Mouse (Mus musculus) kidney, embryonic 15.5 days (tissue): ENCODE results near the gene Fblim1. TPM values are rescaled to one million over a fixed set of nuclear protein-coding genes. Genes with fewer than 3 reads are reported as not detected.

ENCODE experiments used
- ATAC-seq: fragments of 200-750 bp; cut with Nextera tagmentation; replicated peaks from 2 replicates; pipeline ENCODE4 v1.8.0; 2017; ENCODE audit warnings: moderate TSS enrichment; ENCODE audit not compliant: low FRiP score
- H3K27ac ChIP-seq: fragments of 300-500 bp; sonication (generic); 2 replicates; pipeline ENCODE4 v1.5.1; 2015; ENCODE audit warnings: mild to moderate bottlenecking, inconsistent platforms
- H3K27me3 ChIP-seq: fragments of 300-500 bp; sonication (generic); 2 replicates; pipeline ENCODE4 v1.6.1; 2015; ENCODE audit warnings: inconsistent platforms
- H3K36me3 ChIP-seq: fragments of 300-500 bp; sonication (generic); 2 replicates; pipeline ENCODE4 v1.6.1; 2015; ENCODE audit warnings: inconsistent platforms
- H3K4me1 ChIP-seq: fragments of 300-500 bp; sonication (generic); 2 replicates; pipeline ENCODE4 v1.6.1; 2015; ENCODE audit warnings: inconsistent platforms
- H3K4me2 ChIP-seq: fragments of 300-500 bp; sonication (generic); 2 replicates; pipeline ENCODE4 v1.6.1; 2015; ENCODE audit warnings: moderate library complexity, mild to moderate bottlenecking, inconsistent platforms
- H3K4me3 ChIP-seq: fragments of 300-500 bp; sonication (generic); replicated peaks from 2 replicates; pipeline ENCODE4 v1.5.1; 2015; ENCODE audit warnings: mild to moderate bottlenecking, inconsistent platforms
- H3K9ac ChIP-seq: fragments of 300-500 bp; sonication (generic); 2 replicates; pipeline ENCODE4 v1.6.1; 2015; ENCODE audit warnings: mild to moderate bottlenecking, inconsistent platforms
- H3K9me3 ChIP-seq: fragments of 300-500 bp; sonication (generic); replicated peaks from 2 replicates; pipeline ENCODE4 v1.6.1; 2016; ENCODE audit warnings: inconsistent platforms
- WGBS: fragments of 180-500 bp; shearing (Covaris S2); methylation state at CpG from one replicate; pipeline ENCODE4 v1.1.7; 2015; ENCODE audit warnings: mixed read lengths; 5-methylcytosine and 5-hydroxymethylcytosine counted together
- polyA plus RNA-seq: library from polyadenylated mRNA; unstranded; fragments of >200 nt; fragmentation: Nextera tagmentation; extraction: Ambion mirVana; gene quantifications from 2 replicates; pipeline ENCODE4 v1.2.1, GENCODE M21; 2015

Gene Fblim1
- polyA plus RNA-seq, 1 experiment from 2014 or later = 81.3 TPM

- 34% methylated on average over 7 of the region's 7 CpGs for WGBS
- ATAC-seq = no peak
- H3K27me3 ChIP-seq = no peaks in the 10 kb centered on the region
- H3K4me3 ChIP-seq = no peak overlapping the region
- no peaks in the 10 kb centered on the region for H3K9me3 ChIP-seq
- H3K27ac ChIP-seq = 0 out of 2 replicates have a peak overlapping the region, but pooled peaks have one; percentile 11
- no peaks in the 10 kb centered on the region for H3K36me3 ChIP-seq
- H3K9ac ChIP-seq = no peak overlapping the region
- H3K4me1 ChIP-seq = peaks cover 30% of the 10 kb centered on the region
- H3K4me2 ChIP-seq = 0 out of 2 replicates have a peak overlapping the region, but pooled peaks have one; percentile 7
Measured at GRCm38 (mm10) chr4:141541851-141542250, 64.0 kb downstream of the Fblim1 start.

DNA sequence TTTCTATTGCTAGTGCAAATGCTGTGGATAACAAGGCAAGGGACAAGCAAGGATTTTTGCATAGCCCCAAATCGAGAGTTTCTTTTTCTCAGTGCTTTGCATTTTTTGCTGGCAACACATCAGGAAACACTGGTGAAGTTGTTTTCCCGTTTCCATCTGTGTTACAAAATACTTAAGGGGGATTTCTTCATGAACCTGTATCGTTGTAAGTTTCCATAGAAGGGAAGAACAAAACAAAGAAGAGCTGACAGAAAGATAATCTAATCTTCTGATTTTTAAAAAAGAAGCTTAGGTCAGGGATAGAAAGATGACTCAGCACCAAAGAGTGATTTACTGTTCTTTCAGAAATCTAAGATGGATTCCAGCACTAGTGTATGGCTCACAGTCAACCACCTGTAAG, 65.1 kb downstream of the Fblim1 start:
- WGBS = 72% methylated on average over 3 of the region's 3 CpGs
- H3K4me1 ChIP-seq = peaks cover 37% of the 10 kb centered on the region
- no peak overlapping the region for H3K9ac ChIP-seq
- no peaks in the 10 kb centered on the region for H3K27me3 ChIP-seq
- no peak overlapping the region for H3K27ac ChIP-seq
- ATAC-seq = no peak
- no peak overlapping the region for H3K4me3 ChIP-seq
- no peak overlapping the region for H3K4me2 ChIP-seq
- no peaks in the 10 kb centered on the region for H3K9me3 ChIP-seq
- H3K36me3 ChIP-seq = no peaks in the 10 kb centered on the region

DNA sequence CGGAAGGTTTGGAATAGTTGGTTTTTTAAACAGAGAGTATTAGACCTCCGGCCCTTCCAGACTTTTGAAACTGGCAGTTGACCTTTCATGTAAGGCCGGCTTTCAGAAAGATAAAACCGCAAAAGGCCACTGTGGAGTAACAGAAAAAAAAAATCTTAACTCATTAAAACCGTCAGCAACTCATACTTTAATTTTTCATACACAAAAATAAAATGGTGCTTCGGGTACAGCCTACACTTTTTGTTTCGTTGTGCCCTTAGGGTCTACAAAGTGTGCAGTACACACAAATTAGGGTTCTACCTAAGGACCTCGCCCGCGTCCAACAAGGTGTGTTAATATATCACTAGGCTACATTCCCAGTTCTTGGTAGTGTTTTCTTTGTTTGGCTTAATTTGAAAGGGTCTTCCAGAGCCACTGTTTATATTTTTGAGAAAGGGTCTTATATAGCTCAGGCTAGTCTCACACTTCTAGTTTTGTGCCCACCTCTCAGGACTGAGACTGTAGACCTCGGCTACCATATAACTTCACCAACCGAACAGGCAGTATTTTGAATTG, 66.6 kb downstream of the Fblim1 start:
- 34% methylated on average over 12 of the region's 12 CpGs for WGBS

DNA sequence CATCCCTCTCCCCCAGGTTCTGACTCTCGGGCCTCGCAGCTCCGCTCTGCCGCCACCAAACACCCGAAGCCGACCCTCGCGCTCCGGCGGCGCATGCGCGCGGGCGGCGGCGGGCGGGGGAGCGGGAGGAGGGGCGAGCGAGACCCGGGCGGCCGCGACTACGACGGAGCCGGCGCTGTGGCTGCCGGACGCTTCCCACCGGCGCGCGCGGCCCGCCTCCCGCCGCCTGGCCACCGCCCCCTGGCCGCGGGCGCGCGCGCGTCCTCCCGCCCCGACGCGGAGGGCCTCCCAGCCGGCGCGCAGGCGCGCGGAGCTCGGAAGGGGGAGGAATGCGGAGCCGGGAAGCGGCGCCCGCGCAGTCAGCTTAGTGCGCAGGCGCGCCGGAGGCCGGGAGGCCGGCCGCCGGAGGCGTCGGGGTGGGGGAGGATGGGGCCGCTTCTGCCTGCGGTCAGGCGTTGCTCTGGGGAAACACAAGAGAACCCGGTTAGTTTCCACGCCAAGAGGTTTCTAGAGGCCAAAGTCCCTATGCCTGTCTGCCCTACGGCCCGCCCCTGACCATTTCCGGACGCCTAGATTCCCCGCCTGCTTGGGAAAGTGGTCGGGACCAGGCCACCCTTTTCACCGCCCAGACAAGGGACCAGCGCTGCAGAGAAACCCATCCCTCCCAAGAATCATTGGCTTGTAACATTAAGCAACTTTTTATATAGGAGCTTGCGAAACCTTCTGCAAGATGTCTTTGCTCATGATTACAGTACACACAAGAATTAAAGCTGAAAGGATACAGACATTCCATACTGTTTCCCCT, 67.3 kb downstream of the Fblim1 start, which contains the start of gene Spen:
Gene Spen (minus strand): TSS at position 190 of the 805 bp plus-strand sequence.
- peak; percentile 89 for ATAC-seq
- no peaks in the 10 kb centered on the region for H3K36me3 ChIP-seq
- H3K9ac ChIP-seq = peak within 1 kb of the TSS; percentile 96
- WGBS = under 1% methylated on average over 80 of the region's 88 CpGs
- peak within 1 kb of the TSS; percentile 100 for H3K27ac ChIP-seq
- no peaks in the 10 kb centered on the region for H3K27me3 ChIP-seq
- peaks cover 48% of the 10 kb centered on the region for H3K4me1 ChIP-seq
- peak within 1 kb of the TSS; percentile 86 for H3K4me3 ChIP-seq
- H3K4me2 ChIP-seq = peak within 1 kb of the TSS; percentile 92
- no peaks in the 10 kb centered on the region for H3K9me3 ChIP-seq

More for the DNA sequence above, 66.6 kb downstream of the Fblim1 start:
- Histone ChIP-seq H3K4me1 (peaks cover 42% of the 10 kb centered on the region), H3K27ac (peak overlapping the region; percentile 100), H3K36me3 (no peaks in the 10 kb centered on the region), H3K4me3 (peak overlapping the region; percentile 86), H3K9me3 (no peaks in the 10 kb centered on the region), H3K9ac (peak overlapping the region; percentile 57), H3K27me3 (no peaks in the 10 kb centered on the region), H3K4me2 (peak overlapping the region; percentile 92)
- no peak for ATAC-seq

DNA sequence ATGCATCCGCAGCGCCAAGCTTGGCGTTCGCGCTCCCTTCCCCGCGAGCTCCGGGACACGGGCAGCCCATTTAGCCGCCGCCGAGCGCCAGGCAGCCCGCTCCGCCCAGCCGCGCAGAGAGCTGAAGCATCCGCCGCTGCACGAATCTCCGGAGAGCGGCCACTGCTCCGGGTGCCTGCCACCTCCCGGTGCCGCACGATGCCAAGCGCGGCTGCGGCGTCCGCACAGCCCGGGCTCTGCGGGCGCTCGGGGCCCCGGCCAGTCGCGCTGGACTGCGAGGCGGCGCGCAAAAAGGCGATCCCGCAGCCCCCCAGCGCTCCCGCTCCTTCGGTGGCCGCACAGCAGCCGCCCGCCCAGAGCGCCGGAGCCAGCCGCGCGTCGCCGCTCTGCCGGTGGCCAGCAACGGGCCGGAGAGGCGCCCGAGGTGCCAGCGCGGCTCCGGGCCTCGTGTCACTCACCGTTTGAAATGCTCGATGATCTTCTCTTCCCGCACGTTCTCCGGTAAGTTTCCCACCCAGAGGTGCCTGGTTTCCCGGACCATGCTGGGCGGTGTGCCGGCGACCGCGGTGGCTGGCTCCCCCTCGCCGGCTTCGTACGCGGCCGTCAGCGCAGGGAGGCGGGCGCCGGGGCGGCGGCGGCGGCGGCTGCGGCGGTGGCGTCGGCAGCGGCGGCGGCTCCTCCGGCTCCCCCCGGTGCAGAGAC, 68.0 kb downstream of the Fblim1 start:
- ATAC-seq = peak; percentile 7
- no peaks in the 10 kb centered on the region for H3K27me3 ChIP-seq
- H3K4me1 ChIP-seq = peaks cover 52% of the 10 kb centered on the region
- peak overlapping the region; percentile 100 for H3K27ac ChIP-seq
- WGBS = under 1% methylated on average over 98 of the region's 101 CpGs
- peak overlapping the region; percentile 96 for H3K9ac ChIP-seq
- H3K9me3 ChIP-seq = no peaks in the 10 kb centered on the region
- peak overlapping the region; percentile 92 for H3K4me2 ChIP-seq
- H3K4me3 ChIP-seq = peak overlapping the region; percentile 86
- H3K36me3 ChIP-seq = no peaks in the 10 kb centered on the region

- Histone ChIP-seq H3K4me1 (peaks cover 52% of the 10 kb centered on the region), H3K4me2 (peak overlapping the region; percentile 92), H3K27ac (peak overlapping the region; percentile 100), H3K36me3 (no peaks in the 10 kb centered on the region), H3K4me3 (peak overlapping the region; percentile 86), H3K27me3 (no peaks in the 10 kb centered on the region), H3K9me3 (no peaks in the 10 kb centered on the region), H3K9ac (peak overlapping the region; percentile 96)
- no peak for ATAC-seq
- WGBS = under 1% methylated on average over 14 of the region's 14 CpGs
Measured at GRCm38 (mm10) chr4:141537226-141537610, 68.7 kb downstream of the Fblim1 start.

GRCm38 (mm10) chr4:141536291-141537225, 69.3 kb downstream of the Fblim1 start:
- Histone ChIP-seq H3K9me3 (no peaks in the 10 kb centered on the region), H3K27me3 (no peaks in the 10 kb centered on the region), H3K4me1 (peaks cover 46% of the 10 kb centered on the region), H3K4me2 (peak overlapping the region; percentile 92), H3K27ac (peak overlapping the region; percentile 100), H3K9ac (peak overlapping the region; percentile 96), H3K4me3 (peak overlapping the region; percentile 86), H3K36me3 (no peaks in the 10 kb centered on the region)
- peak; percentile 14 for ATAC-seq
- under 1% methylated on average over 61 of the region's 61 CpGs for WGBS

DNA sequence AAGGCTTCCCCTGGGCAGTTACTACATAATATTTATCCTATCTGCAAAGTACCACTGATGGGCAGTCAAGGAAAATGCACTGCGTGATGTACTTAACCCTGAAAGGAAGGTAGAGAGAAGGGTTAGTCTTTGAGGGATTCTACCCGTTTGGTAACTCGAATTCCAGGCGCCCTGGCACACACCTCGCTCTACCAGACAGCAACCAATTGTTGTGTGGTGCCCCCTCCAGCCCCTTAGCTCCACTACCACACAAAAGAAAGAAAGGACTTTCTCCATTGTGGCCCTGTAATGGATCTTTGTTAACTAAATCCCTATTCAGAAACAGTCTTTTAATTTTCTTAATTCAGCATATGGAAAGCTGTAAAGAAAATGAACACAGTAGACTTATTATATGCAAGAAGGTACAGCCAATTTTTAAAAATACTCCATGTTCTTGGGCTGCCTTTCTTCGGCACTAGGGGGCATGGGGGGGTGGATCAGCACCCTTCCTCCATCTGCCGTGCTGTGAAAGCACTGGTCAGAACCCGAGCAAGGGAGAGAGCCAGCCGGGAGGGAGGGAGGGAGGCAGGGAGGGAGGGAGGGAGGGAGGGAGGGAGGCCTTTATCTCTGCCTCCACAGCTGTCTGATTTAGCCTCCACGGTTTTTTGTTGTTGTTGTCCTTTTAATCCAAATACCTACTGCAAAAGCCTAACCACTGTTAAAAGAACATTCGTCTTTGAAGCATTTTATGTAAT, 70.8 kb downstream of the Fblim1 start:
- no peak for ATAC-seq
- H3K36me3 ChIP-seq = peaks cover 4% of the 10 kb centered on the region
- H3K9me3 ChIP-seq = no peaks in the 10 kb centered on the region
- peak overlapping the region; percentile 86 for H3K4me3 ChIP-seq
- peak overlapping the region; percentile 100 for H3K27ac ChIP-seq
- peak overlapping the region; percentile 92 for H3K4me2 ChIP-seq
- no peaks in the 10 kb centered on the region for H3K27me3 ChIP-seq
- H3K9ac ChIP-seq = peak overlapping the region; percentile 96; the same call in 1 of the 2 replicates
- H3K4me1 ChIP-seq = peaks cover 46% of the 10 kb centered on the region
- 31% methylated on average over 9 of the region's 11 CpGs for WGBS

DNA sequence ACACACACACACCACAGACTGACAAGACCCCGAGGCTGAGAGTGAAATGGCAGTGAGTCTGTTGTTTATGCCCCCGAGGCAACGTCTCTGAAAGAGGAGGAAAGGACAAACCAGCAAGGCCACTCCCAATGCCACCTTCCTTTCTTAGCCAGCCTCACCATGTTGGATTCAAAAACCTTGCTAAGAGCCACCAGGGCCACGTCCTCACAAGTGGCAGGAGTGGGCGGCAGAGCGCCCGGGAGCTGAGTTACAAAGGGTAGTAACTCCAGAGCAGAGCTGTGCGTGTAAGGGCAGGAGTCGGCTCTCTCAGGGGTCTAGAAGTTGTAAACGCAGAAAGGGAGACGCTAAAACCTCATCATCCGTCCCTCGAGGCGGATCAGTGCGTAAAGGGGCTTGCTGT, 74.9 kb downstream of the Fblim1 start:
- Histone ChIP-seq H3K4me3 (no peak overlapping the region), H3K36me3 (peaks cover 6% of the 10 kb centered on the region), H3K9me3 (no peaks in the 10 kb centered on the region), H3K27me3 (no peaks in the 10 kb centered on the region), H3K9ac (no peak overlapping the region), H3K4me2 (no peak overlapping the region), H3K27ac (no peak overlapping the region), H3K4me1 (peaks cover 34% of the 10 kb centered on the region)
- no peak for ATAC-seq
- 62% methylated on average over 15 of the region's 15 CpGs for WGBS

DNA sequence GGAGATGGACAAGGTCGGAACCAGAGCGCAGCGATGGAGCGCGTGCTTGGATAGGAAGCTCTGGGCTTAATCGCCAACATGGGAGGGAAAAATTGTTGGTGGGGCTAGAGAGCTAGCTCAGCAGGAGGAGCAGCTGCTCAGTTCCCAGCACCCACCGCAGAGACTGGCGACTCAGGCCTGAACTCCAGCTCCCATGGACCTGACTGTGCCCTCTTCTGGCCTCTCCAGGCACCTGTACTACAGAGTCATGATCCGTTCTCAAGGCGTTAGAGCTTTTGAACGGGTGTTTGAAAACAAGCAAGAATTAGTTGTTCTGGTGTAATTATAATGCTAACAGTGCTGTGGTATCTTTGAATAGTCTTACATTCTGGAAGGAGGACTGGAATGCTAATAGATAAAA, 77.0 kb downstream of the Fblim1 start:
- Histone ChIP-seq H3K36me3 (peaks cover 6% of the 10 kb centered on the region), H3K27me3 (no peaks in the 10 kb centered on the region), H3K9ac (no peak overlapping the region), H3K4me1 (peaks cover 29% of the 10 kb centered on the region), H3K4me2 (no peak overlapping the region), H3K4me3 (no peak overlapping the region), H3K9me3 (no peaks in the 10 kb centered on the region), H3K27ac (no peak overlapping the region)
- 91% methylated on average over 11 of the region's 11 CpGs for WGBS
- ATAC-seq = no peak
